Mouse (Mus musculus) megakaryocyte, embryonic 14.5 days (primary cell): ENCODE results near the gene Impg2.

ENCODE experiments used
- FLI1 ChIP-seq: IDR thresholded peaks from 2 replicates; pipeline ENCODE4 v1.6.1; 2012; ENCODE audit warnings: low read length, inconsistent platforms, mixed read lengths
- GATA1 ChIP-seq: IDR thresholded peaks from 3 replicates; pipeline ENCODE4 v1.6.1; 2012; ENCODE audit warnings: mixed read lengths, low read length, inconsistent platforms, borderline replicate concordance

DNA sequence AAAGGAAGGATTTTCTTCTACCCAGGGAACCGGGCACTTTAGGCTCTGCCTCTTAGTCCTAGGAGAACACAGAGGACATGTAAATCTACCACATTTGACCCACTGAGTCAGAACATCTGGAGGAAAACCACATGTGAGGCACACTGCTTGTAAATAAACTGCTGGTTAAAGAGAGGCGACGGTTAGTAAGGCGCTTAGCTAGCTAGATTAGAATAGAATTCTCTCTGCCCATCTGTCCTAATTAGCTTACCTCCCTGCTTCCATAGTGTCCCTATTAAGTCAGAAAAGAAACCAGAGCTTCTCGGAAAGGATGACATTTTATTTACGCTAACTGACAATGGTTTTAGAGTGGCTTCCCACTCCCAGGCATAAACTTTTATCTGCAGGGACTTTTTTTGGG is at the start of gene Impg2:
- no peak for TF ChIP-seq FLI1
- no peak for TF ChIP-seq GATA1
